Mouse (Mus musculus) intestine, embryonic 16.5 days (tissue): ENCODE results near the gene Dtx4. TPM values are rescaled to one million over a fixed set of nuclear protein-coding genes. Genes with fewer than 3 reads are reported as not detected.

Experiments
- ATAC-seq: fragments of 200-750 bp; cut with Nextera tagmentation; 2 replicates; pipeline ENCODE4 v1.8.0; 2017; ENCODE audit warnings: moderate TSS enrichment, moderate library complexity
- H3K27ac ChIP-seq: fragments of 300-500 bp; sonication (generic); 2 replicates; pipeline ENCODE4 v1.5.1; 2014; ENCODE audit warnings: mild to moderate bottlenecking, low read length
- H3K27me3 ChIP-seq: fragments of 300-500 bp; sonication (generic); replicated peaks from 2 replicates; pipeline ENCODE4 v1.6.1; 2014; ENCODE audit warnings: low read length, control low read depth, mixed read lengths; ENCODE audit not compliant: control insufficient read depth, insufficient read depth
- H3K36me3 ChIP-seq: fragments of 300-500 bp; sonication (generic); 2 replicates; pipeline ENCODE4 v1.6.1; 2014; ENCODE audit warnings: low read length, control low read depth; ENCODE audit not compliant: control insufficient read depth, insufficient read depth
- H3K4me1 ChIP-seq: fragments of 300-500 bp; sonication (generic); 2 replicates; pipeline ENCODE4 v1.6.1; 2014; ENCODE audit warnings: low read length, control low read depth, mixed read lengths; ENCODE audit not compliant: control insufficient read depth, insufficient read depth
- H3K4me2 ChIP-seq: fragments of 300-500 bp; sonication (generic); 2 replicates; pipeline ENCODE4 v1.6.1; 2014; ENCODE audit warnings: low read depth, low read length, control low read depth
- H3K4me3 ChIP-seq: fragments of 300-500 bp; sonication (generic); 2 replicates; pipeline ENCODE4 v1.5.1; 2014; ENCODE audit warnings: mild to moderate bottlenecking, low read length
- H3K9ac ChIP-seq: fragments of 300-500 bp; sonication (generic); 2 replicates; pipeline ENCODE4 v1.6.1; 2014; ENCODE audit warnings: low read depth, low read length
- H3K9me3 ChIP-seq: fragments of 300-500 bp; sonication (generic); 2 replicates; pipeline ENCODE4 v1.6.1; 2016; ENCODE audit warnings: low read length, control low read depth; ENCODE audit not compliant: control insufficient read depth
- WGBS: fragments of 180-500 bp; shearing (Covaris S2); extraction: QIAGEN DNeasy Blood & Tissue Kit; methylation state at CpG from one replicate; pipeline ENCODE4 v1.1.7; 2014; 5-methylcytosine and 5-hydroxymethylcytosine counted together
- polyA plus RNA-seq: library from polyadenylated mRNA; unstranded; fragments of >200 nt; fragmentation: Nextera tagmentation; extraction: Ambion mirVana; gene quantifications from 2 replicates; pipeline ENCODE4 v1.2.1, GENCODE M21; 2015

Gene Dtx4
- polyA plus RNA-seq, 1 experiment from 2014 or later, result 9.9 TPM

- 71% methylated on average over 2 of the region's 2 CpGs for WGBS
- no peaks in the 10 kb centered on the region for H3K36me3 ChIP-seq
- no peak overlapping the region for H3K27ac ChIP-seq
- peaks cover 14% of the 10 kb centered on the region for H3K4me1 ChIP-seq
- no peak for ATAC-seq
- no peak overlapping the region for H3K4me3 ChIP-seq
- H3K9me3 ChIP-seq, result no peaks in the 10 kb centered on the region
- H3K4me2 ChIP-seq, result no peak overlapping the region
- no peaks in the 10 kb centered on the region for H3K27me3 ChIP-seq
- H3K9ac ChIP-seq, result no peak overlapping the region
Observed at GRCm38 (mm10) chr19:12497909-12498308, 3.3 kb downstream of the Dtx4 start.

GRCm38 (mm10) chr19:12496241-12496640, 5.0 kb downstream of the Dtx4 start:
- Histone ChIP-seq H3K9ac (no peak overlapping the region), H3K4me2 (no peak overlapping the region), H3K4me1 (peaks cover 14% of the 10 kb centered on the region), H3K9me3 (no peaks in the 10 kb centered on the region), H3K36me3 (peaks cover 10% of the 10 kb centered on the region), H3K4me3 (no peak overlapping the region), H3K27me3 (no peaks in the 10 kb centered on the region), H3K27ac (no peak overlapping the region)
- 75% methylated on average over 2 of the region's 2 CpGs for WGBS
- no peak for ATAC-seq

GRCm38 (mm10) chr19:12494972-12495535, 6.2 kb downstream of the Dtx4 start:
- 61% methylated on average over 3 of the region's 3 CpGs for WGBS
- Histone ChIP-seq H3K27ac (no peak overlapping the region), H3K4me1 (peaks cover 9% of the 10 kb centered on the region), H3K9me3 (no peaks in the 10 kb centered on the region), H3K4me2 (no peak overlapping the region), H3K4me3 (no peak overlapping the region), H3K27me3 (no peaks in the 10 kb centered on the region), H3K9ac (no peak overlapping the region), H3K36me3 (peaks cover 10% of the 10 kb centered on the region)
- no peak for ATAC-seq

- Histone ChIP-seq H3K27ac (no peak overlapping the region), H3K9me3 (no peaks in the 10 kb centered on the region), H3K4me2 (no peak overlapping the region), H3K4me1 (peaks cover 7% of the 10 kb centered on the region), H3K9ac (no peak overlapping the region), H3K36me3 (peaks cover 10% of the 10 kb centered on the region), H3K27me3 (no peaks in the 10 kb centered on the region), H3K4me3 (no peak overlapping the region)
- ATAC-seq, result no peak
- WGBS, result 73% methylated on average over 4 of the region's 4 CpGs
Observed at GRCm38 (mm10) chr19:12494187-12494458, 7.1 kb downstream of the Dtx4 start.

GRCm38 (mm10) chr19:12493453-12494186, 7.6 kb downstream of the Dtx4 start:
- H3K27ac ChIP-seq, result no peak overlapping the region
- no peak for ATAC-seq
- no peak overlapping the region for H3K4me3 ChIP-seq
- no peak overlapping the region for H3K9ac ChIP-seq
- peaks cover 10% of the 10 kb centered on the region for H3K36me3 ChIP-seq
- H3K9me3 ChIP-seq, result no peaks in the 10 kb centered on the region
- peaks cover 8% of the 10 kb centered on the region for H3K4me1 ChIP-seq
- no peak overlapping the region for H3K4me2 ChIP-seq
- no peaks in the 10 kb centered on the region for H3K27me3 ChIP-seq
- 64% methylated on average over 4 of the region's 4 CpGs for WGBS

GRCm38 (mm10) chr19:12491636-12492035, 9.6 kb downstream of the Dtx4 start:
- Histone ChIP-seq H3K4me3 (no peak overlapping the region), H3K27ac (no peak overlapping the region), H3K9me3 (no peaks in the 10 kb centered on the region), H3K4me1 (peaks cover 28% of the 10 kb centered on the region), H3K4me2 (no peak overlapping the region), H3K36me3 (peaks cover 10% of the 10 kb centered on the region), H3K27me3 (no peaks in the 10 kb centered on the region), H3K9ac (no peak overlapping the region)
- ATAC-seq, result no peak
- 95% methylated on average over 7 of the region's 7 CpGs for WGBS

GRCm38 (mm10) chr19:12489675-12490570, 11.3 kb downstream of the Dtx4 start:
- no peak for ATAC-seq
- H3K27me3 ChIP-seq, result no peaks in the 10 kb centered on the region
- 78% methylated on average over 11 of the region's 11 CpGs for WGBS
- peak overlapping the region; percentile 42 for H3K4me2 ChIP-seq
- no peaks in the 10 kb centered on the region for H3K9me3 ChIP-seq
- peak overlapping the region; percentile 36; the same call in 1 of the 2 replicates for H3K9ac ChIP-seq
- H3K27ac ChIP-seq, result peak overlapping the region; percentile 95
- peaks cover 17% of the 10 kb centered on the region for H3K36me3 ChIP-seq
- peak overlapping the region; percentile 33 for H3K4me3 ChIP-seq
- peaks cover 39% of the 10 kb centered on the region for H3K4me1 ChIP-seq

- Histone ChIP-seq H3K9me3 (no peaks in the 10 kb centered on the region), H3K27me3 (no peaks in the 10 kb centered on the region), H3K36me3 (peaks cover 22% of the 10 kb centered on the region), H3K9ac (peak overlapping the region; percentile 59), H3K4me2 (peak overlapping the region; percentile 44), H3K4me3 (peak overlapping the region; percentile 33), H3K4me1 (peaks cover 42% of the 10 kb centered on the region), H3K27ac (peak overlapping the region; percentile 95)
- ATAC-seq, result peak; percentile 87
- 24% methylated on average over 8 of the region's 8 CpGs for WGBS
Observed at GRCm38 (mm10) chr19:12488969-12489674, 12.1 kb downstream of the Dtx4 start.
